Mouse (Mus musculus): ENCODE measurements at regions not wholly inside any gene's neighbourhood (a gene's known extent, or its start where the extent isn't known, plus 50 kb on each side); places are given as distances from the start of the nearest gene placed in this dataset.

DNA sequence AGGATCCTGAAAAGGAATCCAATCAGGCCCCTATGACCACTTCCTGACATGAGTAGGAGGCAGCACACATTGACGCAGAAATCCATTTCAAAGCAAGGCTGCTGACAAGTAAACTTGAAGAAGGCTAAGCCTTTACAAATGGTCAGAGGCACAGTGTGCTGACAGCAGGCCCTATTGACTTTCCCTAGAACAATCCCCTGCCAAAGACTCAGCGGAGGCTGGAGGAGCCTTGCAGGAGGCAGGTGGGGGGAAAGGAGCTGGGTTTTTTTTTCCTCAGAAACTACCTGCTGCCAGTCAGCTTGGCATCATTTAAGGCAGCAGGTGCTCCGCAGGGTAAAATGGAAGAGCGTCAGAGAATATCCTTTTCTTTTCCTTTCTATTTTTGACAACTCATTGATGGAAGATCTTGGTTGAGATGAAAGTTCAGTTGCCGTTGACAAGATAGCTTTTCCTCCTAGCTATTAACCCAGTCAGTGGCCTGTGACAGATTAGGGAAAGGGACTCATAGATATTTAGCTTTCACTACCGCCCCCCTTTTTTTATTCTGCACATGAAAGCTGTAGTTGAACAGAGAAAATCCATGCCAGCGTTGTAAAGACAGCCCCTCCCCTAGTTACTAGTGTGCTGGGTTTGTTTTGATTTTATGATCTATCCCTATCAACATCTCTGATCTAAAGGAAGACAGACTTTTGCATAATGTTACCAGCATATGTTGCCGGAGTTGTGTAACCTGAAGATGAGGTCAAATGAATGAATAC lies 210.6 kb downstream of the Csnka2ip start:
- DNase-seq = no peak

GRCm38 (mm10) chr16:64368608-64369399 lies 233.4 kb downstream of the Csnka2ip start:
- DNase-seq = no peak

DNA sequence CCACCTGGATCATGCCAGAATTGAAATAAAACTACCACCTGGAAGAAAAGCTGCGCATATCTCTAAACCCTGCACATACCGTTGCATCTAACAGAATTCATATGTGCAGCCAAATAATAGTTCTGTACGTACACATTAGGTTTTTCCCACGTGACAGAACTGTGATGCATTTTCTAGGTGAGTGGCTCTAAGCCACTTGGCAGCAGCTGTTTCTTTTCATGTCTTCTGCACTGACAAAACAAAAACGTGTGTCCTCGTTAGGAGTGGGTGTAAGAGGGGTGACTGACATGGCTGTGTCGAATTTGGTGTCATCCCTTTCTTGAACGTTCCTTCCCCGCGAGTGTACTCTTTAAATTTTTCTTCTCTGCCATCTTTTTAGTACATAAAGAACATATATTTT lies 254.3 kb downstream of the Csnka2ip start:
- no peak for DNase-seq

DNA sequence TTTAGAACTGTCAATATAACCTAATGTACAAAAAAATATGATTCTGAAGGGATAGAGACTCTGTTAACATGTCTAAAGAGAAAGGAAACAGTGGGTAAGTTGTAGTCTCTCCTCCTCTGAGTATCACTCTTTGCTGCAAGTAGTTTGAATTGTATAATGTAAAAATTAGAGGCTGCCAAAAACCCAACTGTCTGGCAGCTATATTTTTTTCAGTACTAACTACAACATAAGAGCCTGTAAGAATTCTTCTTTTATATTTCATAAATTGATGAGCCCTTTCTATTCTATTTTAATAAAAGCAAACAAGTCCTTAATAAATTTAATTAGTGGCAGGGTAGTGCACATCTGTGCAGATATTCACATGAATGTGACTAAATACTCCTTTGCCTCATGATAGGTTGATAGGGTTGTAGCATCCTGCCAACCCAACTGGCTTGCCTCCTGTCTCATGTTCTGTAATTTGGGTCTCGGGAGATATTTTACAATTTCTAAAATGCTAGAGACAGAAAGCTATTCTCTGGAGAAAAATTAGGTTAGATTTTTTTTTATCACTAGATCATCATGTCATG lies 269.2 kb downstream of the Csnka2ip start:
- DNase-seq = peak; percentile 48

DNA sequence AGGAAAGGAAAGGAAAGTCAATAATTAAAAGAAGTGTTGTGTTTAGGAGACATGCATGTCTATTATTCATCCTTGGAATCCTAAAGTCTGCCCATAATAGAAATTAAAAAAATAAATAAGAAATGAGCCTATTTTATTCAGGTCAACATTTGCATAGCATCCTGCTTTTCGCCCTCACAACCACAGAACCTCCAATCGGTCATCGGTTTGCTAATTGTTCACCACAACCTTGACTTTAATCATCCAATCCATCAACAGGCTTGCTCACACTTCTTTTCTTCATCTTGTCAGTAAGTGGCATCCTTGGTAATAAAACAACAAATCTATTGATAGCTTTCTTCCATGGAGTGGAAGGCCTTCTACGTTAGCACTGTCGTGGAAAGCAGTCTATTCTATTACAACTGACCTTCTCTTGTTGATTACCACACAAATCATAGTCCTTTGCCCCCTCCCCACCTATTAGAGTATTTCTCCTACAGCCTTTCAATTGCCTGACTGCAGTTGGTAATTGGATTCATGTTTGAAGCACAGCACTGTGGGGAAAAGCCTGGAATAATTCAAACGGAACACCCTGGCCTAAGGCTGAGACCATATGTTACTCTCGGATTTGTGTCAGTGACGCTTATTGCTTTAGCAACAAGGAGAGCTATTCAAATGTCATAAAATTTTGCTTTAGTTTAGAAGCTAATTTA lies 269.9 kb downstream of the Csnka2ip start:
- DNase-seq = peak; percentile 60

DNA sequence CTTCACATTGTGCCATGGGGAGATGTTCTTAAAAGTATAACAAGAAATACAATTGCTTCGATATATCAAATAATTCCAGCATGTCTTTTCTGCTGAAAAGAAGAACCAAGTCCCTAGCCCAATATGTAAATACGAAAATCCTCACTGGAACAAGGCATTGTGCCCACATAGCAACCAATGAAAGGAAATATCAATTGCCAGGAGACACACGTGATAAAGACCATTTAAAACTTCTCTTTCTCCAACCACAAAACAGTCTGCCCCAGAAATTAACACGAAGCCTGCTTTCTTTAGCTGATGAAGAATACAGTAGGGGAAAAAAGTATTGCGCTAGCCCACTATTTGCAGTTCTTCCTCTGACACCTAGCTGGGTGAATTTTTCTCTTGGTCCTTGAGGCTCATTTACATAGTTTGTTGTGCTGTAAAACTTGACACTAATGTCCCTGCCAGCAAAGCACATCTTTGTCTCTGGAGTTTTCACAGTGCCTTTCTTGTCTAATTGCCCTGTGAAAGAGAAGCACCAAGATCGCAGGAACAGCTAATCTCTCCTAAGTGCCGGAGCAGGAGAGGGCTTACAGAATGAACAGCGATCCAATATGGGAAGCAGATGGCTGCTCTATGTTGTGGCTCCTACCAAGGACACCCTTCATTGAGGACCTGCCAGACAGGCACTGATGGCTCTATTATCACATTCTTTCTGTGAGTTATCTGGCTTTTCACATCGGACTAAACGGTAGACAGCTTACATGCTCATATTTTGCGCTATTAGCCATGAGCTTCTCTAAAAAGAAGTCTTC lies 272.7 kb downstream of the Csnka2ip start:
- DNase-seq = no peak

DNA sequence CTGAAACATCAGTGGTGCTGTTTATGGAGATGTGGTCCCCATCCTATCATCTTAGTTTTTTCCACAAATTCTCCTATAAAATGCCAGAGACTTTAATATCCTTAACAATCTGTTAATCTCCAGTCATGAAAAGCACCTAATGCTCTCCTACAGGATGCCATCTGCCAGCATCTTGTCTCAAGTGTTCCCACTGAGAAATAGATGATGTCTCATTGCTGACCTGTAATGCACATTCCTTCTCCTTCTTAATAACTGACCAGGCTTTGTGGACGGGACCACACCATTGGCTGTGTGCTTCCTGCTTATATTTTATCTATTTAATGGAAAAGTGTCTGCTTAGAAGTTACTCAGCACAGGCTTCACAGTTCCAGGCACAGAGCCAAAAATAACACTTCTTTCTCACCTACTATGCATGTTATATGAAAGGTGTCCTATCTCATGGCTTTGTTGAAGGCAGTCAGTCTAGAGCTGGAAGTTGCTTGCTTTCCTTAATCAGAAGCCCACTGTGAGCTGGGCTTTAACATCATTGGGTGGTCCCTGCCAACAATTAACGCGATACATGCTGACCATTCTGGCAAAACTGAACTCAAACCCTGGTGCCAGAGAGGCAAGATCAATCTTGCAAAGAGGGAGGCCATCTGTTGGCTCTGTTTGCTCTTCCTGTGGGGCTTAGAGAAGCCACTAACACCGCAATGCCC lies 283.3 kb downstream of the Csnka2ip start:
- DNase-seq = no peak

DNA sequence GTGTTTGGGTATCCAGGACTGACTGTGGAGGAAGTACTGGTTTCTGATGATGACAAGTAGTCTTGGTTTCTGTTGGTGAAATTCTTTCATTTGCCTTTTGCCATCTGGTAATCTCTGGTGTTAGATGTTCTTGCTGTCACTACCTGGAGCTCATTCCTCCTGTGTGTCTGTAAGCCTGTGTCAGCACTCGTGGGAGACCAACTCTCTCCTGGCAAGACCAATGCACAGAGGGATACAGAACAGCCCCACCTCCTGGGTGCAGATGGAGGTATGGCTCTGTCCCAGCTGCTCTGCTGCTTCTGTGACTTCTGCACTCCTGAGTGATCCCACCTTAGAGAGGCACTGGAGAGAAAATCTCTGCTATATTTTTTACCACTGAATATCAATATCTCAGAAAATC lies 285.4 kb downstream of the Csnka2ip start:
- no peak for DNase-seq

DNA sequence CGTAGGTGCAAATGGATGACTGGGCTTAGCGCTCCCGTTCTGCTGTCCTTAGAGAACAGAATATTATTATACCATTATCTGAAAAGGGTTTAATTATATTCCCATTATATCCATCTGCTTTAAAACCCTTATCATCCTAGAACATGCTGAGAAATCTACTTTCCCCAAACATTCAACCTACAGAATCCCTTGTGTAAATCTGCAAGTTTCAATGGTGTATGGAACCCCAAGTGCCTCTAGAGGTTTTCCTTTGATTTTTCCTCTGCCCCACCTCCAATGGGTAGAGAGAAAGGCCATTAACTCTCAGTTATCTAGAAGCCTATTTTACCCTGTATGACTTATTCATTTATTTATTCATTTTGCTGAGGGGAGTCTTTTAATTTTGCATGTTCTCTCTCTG lies 308.7 kb downstream of the Csnka2ip start:
- DNase-seq = no peak

DNA sequence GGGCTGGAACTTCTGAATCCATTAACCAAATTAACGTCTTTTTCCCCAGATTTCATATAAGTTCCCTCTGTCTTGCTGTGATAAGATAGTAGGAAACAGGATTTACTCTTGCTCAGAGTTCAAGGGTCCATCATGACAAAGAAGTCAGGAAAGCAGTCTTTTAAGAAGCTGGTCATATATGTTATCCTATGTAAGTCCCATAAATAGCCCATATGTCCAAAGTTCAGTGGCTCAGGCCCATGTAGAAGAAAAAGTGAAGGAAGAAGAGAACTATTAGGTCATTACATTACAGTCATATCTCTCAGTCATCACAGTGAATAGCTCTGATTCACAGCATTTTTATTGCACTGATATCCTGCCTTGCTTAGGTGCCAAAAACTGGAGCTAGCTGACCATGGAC lies 316.9 kb downstream of the Csnka2ip start:
- no peak for DNase-seq

- DNase-seq = no peak
Observed at GRCm38 (mm10) chr16:64275860-64276597, 326.2 kb downstream of the Csnka2ip start.

- DNase-seq = no peak
Observed at GRCm38 (mm10) chr16:64275420-64275819, 326.8 kb downstream of the Csnka2ip start.

DNA sequence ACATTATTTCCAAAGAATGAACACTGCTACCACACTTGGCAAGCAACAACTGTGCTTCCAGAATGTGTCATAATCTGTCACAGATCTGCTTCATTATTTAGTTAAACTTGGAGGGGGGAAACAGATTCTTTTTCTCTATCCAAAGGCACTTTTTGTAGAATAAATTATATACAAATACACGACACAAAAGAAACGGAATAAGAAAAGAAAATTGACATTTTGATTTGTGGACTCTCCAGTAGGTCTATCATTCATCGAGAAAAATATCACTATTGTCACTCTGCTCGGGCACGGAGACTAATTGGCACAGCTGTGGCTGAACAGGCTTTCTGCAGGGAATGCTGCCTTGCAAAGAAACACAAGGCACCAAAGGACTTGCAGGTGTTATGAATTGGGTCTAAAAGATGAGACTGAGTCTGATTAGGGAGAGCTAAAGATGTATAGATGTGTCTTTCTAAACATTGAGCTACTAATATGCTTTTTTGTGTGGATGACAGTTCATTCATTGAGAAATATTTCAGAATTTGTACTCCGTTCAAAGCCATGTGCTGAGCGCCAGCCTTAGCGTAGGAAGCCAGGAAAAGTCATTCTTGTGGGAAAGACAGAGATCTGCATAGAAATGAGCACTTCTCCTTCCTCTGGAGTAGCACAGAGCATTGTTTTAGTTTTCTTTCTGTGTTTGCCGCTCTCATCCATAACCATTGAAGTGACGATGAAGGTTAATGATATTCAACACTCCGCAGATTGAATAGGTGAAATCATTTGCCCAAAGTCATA lies 337.1 kb downstream of the Csnka2ip start:
- peak; percentile 24 for DNase-seq

DNA sequence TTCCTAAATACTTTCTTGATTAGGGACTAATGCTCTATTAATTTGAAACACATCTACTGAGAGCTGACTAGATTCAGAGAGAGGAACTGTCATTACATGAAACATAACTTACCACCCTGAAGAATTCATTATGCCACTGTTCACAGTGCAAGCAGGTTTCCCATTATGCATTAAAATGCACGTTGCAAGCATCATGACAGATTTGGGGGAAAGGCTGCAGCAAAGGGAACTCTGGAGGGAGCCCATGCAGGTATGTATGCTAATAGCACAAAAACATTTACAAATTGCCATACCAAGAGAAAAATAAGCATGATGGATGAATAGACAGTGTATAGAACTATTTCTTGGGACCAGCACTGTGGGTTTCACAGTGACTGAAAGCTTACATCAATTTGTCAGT lies 351.1 kb downstream of the Csnka2ip start:
- no peak for DNase-seq

- DNase-seq = no peak
Observed at GRCm38 (mm10) chr16:64248743-64249142, 353.5 kb downstream of the Csnka2ip start.

DNA sequence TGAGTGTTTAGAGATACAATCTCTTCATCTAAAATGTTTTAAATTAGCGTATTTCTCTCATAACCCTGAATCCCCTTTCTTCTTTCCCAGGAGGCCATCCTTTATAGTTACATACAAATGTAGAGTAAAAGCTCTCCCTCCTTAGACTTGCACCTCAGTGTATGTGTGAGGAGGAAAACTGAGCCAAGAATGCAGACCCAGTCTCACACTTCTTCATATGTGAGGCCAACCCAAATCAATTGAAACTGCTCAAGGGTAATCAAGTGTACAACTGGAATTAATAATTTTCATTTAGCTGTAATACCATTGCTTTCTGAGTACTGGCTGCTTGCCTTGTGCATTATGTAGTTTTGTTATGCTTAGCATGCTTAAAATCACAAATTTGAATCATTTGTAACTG lies 356.3 kb downstream of the Csnka2ip start:
- no peak for DNase-seq

- no peak for DNase-seq
Observed at GRCm38 (mm10) chr16:64224336-64224735, 360.4 kb upstream of the Epha3 start.

- no peak for DNase-seq
Observed at GRCm38 (mm10) chr16:64216671-64217070, 352.7 kb upstream of the Epha3 start.

- DNase-seq = no peak
Observed at GRCm38 (mm10) chr16:64211895-64212294, 347.9 kb upstream of the Epha3 start.

GRCm38 (mm10) chr16:64166676-64167407 lies 302.9 kb upstream of the Epha3 start:
- no peak for DNase-seq

All from layer of hippocampus, adult 9-11 months (tissue).